Mouse (Mus musculus) bone marrow, adult 2 months (tissue): ENCODE measurements at regions not wholly inside any gene's neighbourhood (a gene's known extent, or its start where the extent isn't known, plus 50 kb on each side); places are given as distances from the start of the nearest gene placed in this dataset.

Experiments used
- CTCF ChIP-seq: fragments of 200-500 bp; IDR thresholded peaks from 2 replicates; pipeline ENCODE4 v1.5.1; 2011; ENCODE audit warnings: low read length, control low read depth; ENCODE audit not compliant: control insufficient read depth, insufficient read depth
- POLR2A ChIP-seq: fragments of 200-500 bp; IDR thresholded peaks from 2 replicates; pipeline ENCODE4 v1.6.1; 2011; ENCODE audit warnings: low read depth, mild to moderate bottlenecking, control low read depth, low read length, borderline replicate concordance; ENCODE audit not compliant: control insufficient read depth

DNA sequence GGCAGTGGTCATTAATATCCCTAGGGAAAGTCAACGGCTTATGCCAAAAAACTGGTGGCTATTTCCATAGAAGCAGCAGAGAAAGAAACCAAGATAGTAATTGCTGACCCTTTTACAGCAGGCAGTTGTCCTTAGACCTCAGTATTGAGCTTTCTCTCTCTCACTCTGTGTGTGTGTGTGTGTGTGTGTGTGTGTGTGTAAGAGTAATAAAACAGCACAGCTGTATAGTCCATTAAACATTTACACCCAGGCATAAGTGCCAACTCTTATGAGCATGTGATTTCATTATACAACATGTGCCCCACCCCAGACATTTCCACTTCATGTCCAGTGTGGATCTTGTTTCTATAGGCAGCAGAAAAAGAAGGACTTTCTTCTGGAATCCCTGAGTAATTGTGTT is 183.2 kb downstream of the Calcrl start:
- TF ChIP-seq CTCF (no peak), POLR2A (no peak)
